Mouse (Mus musculus): ENCODE results near the gene Fastkd1.
"Not testable (repeated sequence)": the region's sequence is repeated elsewhere in the genome, so short reads cannot be mapped to it uniquely, and the experiment has no call there.

Gene Fastkd1

GRCm38 (mm10) chr2:69684488-69684887 is 28.8 kb downstream of the Fastkd1 start:
- DNase-seq (ENCODE audit: low read depth, low spot score), result no peak

GRCm38 (mm10) chr2:69683036-69683805 is 30.1 kb downstream of the Fastkd1 start:
- Histone ChIP-seq H3K36me3 (ENCODE audit: control insufficient read depth, insufficient read depth, low read length, poor library complexity, severe bottlenecking) (no peaks in the 10 kb centered on the region; the same call in 1 of the 2 replicates), H3K27me3 (ENCODE audit: control insufficient read depth, insufficient read depth, low read length, poor library complexity, severe bottlenecking) (no peaks in the 10 kb centered on the region)
- DNase-seq (ENCODE audit: low read depth, low spot score), result no peak

More at GRCm38 (mm10) chr2:69684488-69684887, 28.8 kb downstream of the Fastkd1 start:
- Histone ChIP-seq H3K36me3 (ENCODE audit: control insufficient read depth, insufficient read depth, low read length, poor library complexity, severe bottlenecking) (no peaks in the 10 kb centered on the region; the same call in 1 of the 2 replicates), H3K27me3 (ENCODE audit: control insufficient read depth, insufficient read depth, low read length, poor library complexity, severe bottlenecking) (no peaks in the 10 kb centered on the region)

GRCm38 (mm10) chr2:69681931-69682330 is 31.4 kb downstream of the Fastkd1 start:
- DNase-seq (ENCODE audit: low read depth, low spot score), result no peak
- Histone ChIP-seq H3K36me3 (ENCODE audit: control insufficient read depth, insufficient read depth, low read length, poor library complexity, severe bottlenecking) (no peaks in the 10 kb centered on the region), H3K27me3 (ENCODE audit: control insufficient read depth, insufficient read depth, low read length, poor library complexity, severe bottlenecking) (no peaks in the 10 kb centered on the region)

GRCm38 (mm10) chr2:69679990-69680389 is 33.3 kb downstream of the Fastkd1 start:
- no peaks in the 10 kb centered on the region for H3K27me3 ChIP-seq (ENCODE audit: control insufficient read depth, insufficient read depth, low read length, poor library complexity, severe bottlenecking)
- H3K36me3 ChIP-seq (ENCODE audit: control insufficient read depth, insufficient read depth, low read length, poor library complexity, severe bottlenecking), result no peaks in the 10 kb centered on the region
- DNase-seq (ENCODE audit: low read depth, low spot score), result peak; percentile 15

- not testable (repeated sequence) for DNase-seq (ENCODE audit: low read depth, low spot score); H3K27me3 ChIP-seq (ENCODE audit: control insufficient read depth, insufficient read depth, low read length, poor library complexity, severe bottlenecking); H3K36me3 ChIP-seq (ENCODE audit: control insufficient read depth, insufficient read depth, low read length, poor library complexity, severe bottlenecking)
Observed at GRCm38 (mm10) chr2:69677215-69677614, 36.1 kb downstream of the Fastkd1 start.

- Histone ChIP-seq H3K36me3 (ENCODE audit: control insufficient read depth, insufficient read depth, low read length, poor library complexity, severe bottlenecking) (no peaks in the 10 kb centered on the region), H3K27me3 (ENCODE audit: control insufficient read depth, insufficient read depth, low read length, poor library complexity, severe bottlenecking) (no peaks in the 10 kb centered on the region)
- DNase-seq (ENCODE audit: low read depth, low spot score), result peak; percentile 20
Observed at GRCm38 (mm10) chr2:69676713-69677112, 36.6 kb downstream of the Fastkd1 start.

GRCm38 (mm10) chr2:69675266-69675665 is 38.0 kb downstream of the Fastkd1 start:
- DNase-seq (ENCODE audit: low read depth, low spot score), result no peak
- no peaks in the 10 kb centered on the region for H3K27me3 ChIP-seq (ENCODE audit: control insufficient read depth, insufficient read depth, low read length, poor library complexity, severe bottlenecking)
- no peaks in the 10 kb centered on the region for H3K36me3 ChIP-seq (ENCODE audit: control insufficient read depth, insufficient read depth, low read length, poor library complexity, severe bottlenecking)

GRCm38 (mm10) chr2:69673723-69674122 is 39.6 kb downstream of the Fastkd1 start:
- no peak for DNase-seq (ENCODE audit: low read depth, low spot score)
- no peaks in the 10 kb centered on the region for H3K36me3 ChIP-seq (ENCODE audit: control insufficient read depth, insufficient read depth, low read length, poor library complexity, severe bottlenecking)
- no peaks in the 10 kb centered on the region for H3K27me3 ChIP-seq (ENCODE audit: control insufficient read depth, insufficient read depth, low read length, poor library complexity, severe bottlenecking)

GRCm38 (mm10) chr2:69669853-69670252 is 43.5 kb downstream of the Fastkd1 start, which contains the start of gene Klhl41:
Gene Klhl41, plus strand, starts transcription at chr2:69670120.
- DNase-seq (ENCODE audit: low read depth, low spot score), result no peak
- H3K27me3 ChIP-seq (ENCODE audit: control insufficient read depth, insufficient read depth, low read length, poor library complexity, severe bottlenecking), result no peaks in the 10 kb centered on the region
- H3K36me3 ChIP-seq (ENCODE audit: control insufficient read depth, insufficient read depth, low read length, poor library complexity, severe bottlenecking), result no peaks in the 10 kb centered on the region

GRCm38 (mm10) chr2:69668414-69668813 is 44.9 kb downstream of the Fastkd1 start:
- no peak for DNase-seq (ENCODE audit: low read depth, low spot score)
- no peaks in the 10 kb centered on the region for H3K36me3 ChIP-seq (ENCODE audit: control insufficient read depth, insufficient read depth, low read length, poor library complexity, severe bottlenecking)

GRCm38 (mm10) chr2:69667656-69668055 is 45.7 kb downstream of the Fastkd1 start:
- no peak for DNase-seq (ENCODE audit: low read depth, low spot score)
- Histone ChIP-seq H3K36me3 (ENCODE audit: control insufficient read depth, insufficient read depth, low read length, poor library complexity, severe bottlenecking) (no peaks in the 10 kb centered on the region), H3K27me3 (ENCODE audit: control insufficient read depth, insufficient read depth, low read length, poor library complexity, severe bottlenecking) (no peaks in the 10 kb centered on the region)

More at GRCm38 (mm10) chr2:69668414-69668813, 44.9 kb downstream of the Fastkd1 start:
- H3K27me3 ChIP-seq (ENCODE audit: control insufficient read depth, insufficient read depth, low read length, poor library complexity, severe bottlenecking), result no peaks in the 10 kb centered on the region

- H3K36me3 ChIP-seq (ENCODE audit: control insufficient read depth, insufficient read depth, low read length, poor library complexity, severe bottlenecking), result no peaks in the 10 kb centered on the region
- DNase-seq (ENCODE audit: low read depth, low spot score), result no peak
- H3K27me3 ChIP-seq (ENCODE audit: control insufficient read depth, insufficient read depth, low read length, poor library complexity, severe bottlenecking), result no peaks in the 10 kb centered on the region
Observed at GRCm38 (mm10) chr2:69663827-69664476, 49.4 kb downstream of the Fastkd1 start.

GRCm38 (mm10) chr2:69659326-69659725 is 54.0 kb downstream of the Fastkd1 start:
- Histone ChIP-seq H3K27me3 (ENCODE audit: control insufficient read depth, insufficient read depth, low read length, poor library complexity, severe bottlenecking) (no peaks in the 10 kb centered on the region), H3K36me3 (ENCODE audit: control insufficient read depth, insufficient read depth, low read length, poor library complexity, severe bottlenecking) (no peaks in the 10 kb centered on the region)
- no peak for DNase-seq (ENCODE audit: low read depth, low spot score)

GRCm38 (mm10) chr2:69649716-69650115 is 63.6 kb downstream of the Fastkd1 start:
- DNase-seq (ENCODE audit: low read depth, low spot score), result no peak
- no peaks in the 10 kb centered on the region for H3K36me3 ChIP-seq (ENCODE audit: control insufficient read depth, insufficient read depth, low read length, poor library complexity, severe bottlenecking)
- H3K27me3 ChIP-seq (ENCODE audit: control insufficient read depth, insufficient read depth, low read length, poor library complexity, severe bottlenecking), result no peaks in the 10 kb centered on the region

GRCm38 (mm10) chr2:69646726-69647490 is 66.4 kb downstream of the Fastkd1 start, which contains the start of gene Bbs5:
Gene Bbs5, plus strand, starts transcription at chr2:69647171.
- Histone ChIP-seq H3K27me3 (ENCODE audit: control insufficient read depth, insufficient read depth, low read length, poor library complexity, severe bottlenecking) (no peaks in the 10 kb centered on the region), H3K36me3 (ENCODE audit: control insufficient read depth, insufficient read depth, low read length, poor library complexity, severe bottlenecking) (no peaks in the 10 kb centered on the region)
- DNase-seq (ENCODE audit: low read depth, low spot score), result peak; percentile 50

All from splenic B cell, adult 2 months (primary cell).